Mouse (Mus musculus) thymus, adult 2 months (tissue): ENCODE measurements around the gene 9130230L23Rik.

Experiments
- CTCF ChIP-seq: fragments of 200-500 bp; IDR thresholded peaks from 2 replicates; pipeline ENCODE4 v1.5.1; 2012; ENCODE audit warnings: mild to moderate bottlenecking, control low read depth, low read length, moderate library complexity, borderline replicate concordance; ENCODE audit not compliant: control insufficient read depth, poor library complexity, insufficient read depth; ENCODE audit errors: extremely low read depth
- POLR2A ChIP-seq: fragments of 200-500 bp; IDR thresholded peaks from 2 replicates; pipeline ENCODE4 v1.6.1; 2012; ENCODE audit warnings: mild to moderate bottlenecking, low read length, control low read depth, moderate library complexity; ENCODE audit not compliant: control insufficient read depth, poor library complexity, insufficient read depth; ENCODE audit errors: extremely low read depth

DNA sequence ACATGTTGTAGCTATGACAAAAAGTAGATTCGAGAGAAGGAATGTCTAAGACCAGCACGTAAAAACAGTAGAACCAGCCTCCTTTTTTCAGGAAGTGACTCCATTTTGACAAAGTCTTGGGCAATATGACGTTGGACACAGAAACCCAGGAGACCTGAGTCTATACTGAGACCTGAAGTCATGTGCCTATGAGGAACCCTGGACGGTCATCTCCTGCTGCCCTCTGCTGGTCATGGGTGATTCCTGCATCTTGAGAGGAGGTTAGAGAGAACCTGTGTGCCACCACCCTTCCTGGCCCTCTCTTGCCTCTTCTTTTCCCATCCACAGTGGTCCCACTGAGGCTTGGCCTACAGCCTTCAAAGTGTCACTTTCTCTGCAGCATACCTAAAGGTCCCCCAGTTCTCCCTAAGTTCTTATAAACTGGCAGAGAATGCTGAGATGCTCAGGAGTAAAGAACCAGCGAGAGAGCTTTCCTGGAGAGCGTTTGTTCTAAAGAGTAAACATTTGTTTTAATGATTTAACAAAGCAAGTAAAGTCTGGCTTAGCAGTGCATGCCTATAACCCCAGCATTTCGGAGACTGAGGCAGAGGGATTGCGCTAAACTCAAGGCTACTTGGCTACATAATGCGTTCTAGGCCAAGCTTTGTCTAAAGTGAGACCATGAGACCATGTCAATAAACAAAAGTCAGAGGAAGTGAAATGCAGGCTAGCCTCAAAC, 65.9 kb downstream of the 9130230L23Rik start:
- TF ChIP-seq CTCF (peak; percentile 65; the same call in 1 of the 2 replicates), POLR2A (no peak)
